Mouse (Mus musculus) adrenal gland, postnatal 36 days (tissue): ENCODE measurements at regions not wholly inside any gene's neighbourhood (a gene's known extent, or its start where the extent isn't known, plus 50 kb on each side); places are given as distances from the start of the nearest gene placed in this dataset.

Experiments
- DNase-seq, 2 experiments: peaks; one replicate each; pipeline ENCODE4 v3.0.0; 2021; ENCODE audit warnings: mixed read lengths in 1 of 2

GRCm38 (mm10) chr6:117237096-117237495 lies 68.8 kb downstream of the Cxcl12 start:
- no peak for DNase-seq

GRCm38 (mm10) chr6:117241206-117241605 lies 72.9 kb downstream of the Cxcl12 start:
- no peak for DNase-seq

GRCm38 (mm10) chr6:117245398-117245797 lies 77.1 kb downstream of the Cxcl12 start:
- no peak for DNase-seq

GRCm38 (mm10) chr6:117245849-117246248 lies 77.5 kb downstream of the Cxcl12 start:
- no peak for DNase-seq

GRCm38 (mm10) chr6:117249230-117249921 lies 81.0 kb downstream of the Cxcl12 start:
- peak; percentile 59 to 63 for DNase-seq

- no peak for DNase-seq
Measured at GRCm38 (mm10) chr6:117250051-117250450, 81.7 kb downstream of the Cxcl12 start.

- DNase-seq, result no peak
Measured at GRCm38 (mm10) chr6:117251383-117251925, 83.1 kb downstream of the Cxcl12 start.

GRCm38 (mm10) chr6:117252361-117252760 lies 84.0 kb downstream of the Cxcl12 start:
- no peak for DNase-seq

GRCm38 (mm10) chr6:117253036-117253435 lies 84.7 kb downstream of the Cxcl12 start:
- DNase-seq, result no peak

GRCm38 (mm10) chr6:117253586-117254330 lies 85.4 kb downstream of the Cxcl12 start:
- no peak for DNase-seq

- DNase-seq, result peak; percentile 80
Measured at GRCm38 (mm10) chr6:117254620-117255228, 86.4 kb downstream of the Cxcl12 start.

- no peak for DNase-seq
Measured at GRCm38 (mm10) chr6:117255399-117256098, 87.2 kb downstream of the Cxcl12 start.

- no peak for DNase-seq
Measured at GRCm38 (mm10) chr6:117256099-117256471, 87.8 kb downstream of the Cxcl12 start.

GRCm38 (mm10) chr6:117257591-117257990 lies 89.3 kb downstream of the Cxcl12 start:
- DNase-seq, result no peak

GRCm38 (mm10) chr6:117267906-117268305 lies 99.6 kb downstream of the Cxcl12 start:
- DNase-seq, result no peak

GRCm38 (mm10) chr6:117268376-117268775 lies 100.0 kb downstream of the Cxcl12 start:
- DNase-seq, result no peak

- DNase-seq, result no peak
Measured at GRCm38 (mm10) chr6:117270261-117270660, 101.9 kb downstream of the Cxcl12 start.

- DNase-seq, result no peak
Measured at GRCm38 (mm10) chr6:117271562-117272226, 103.4 kb downstream of the Cxcl12 start.

- DNase-seq, result no peak
Measured at GRCm38 (mm10) chr6:117272227-117272955, 104.1 kb downstream of the Cxcl12 start.

GRCm38 (mm10) chr6:117275915-117276314 lies 107.6 kb downstream of the Cxcl12 start:
- no peak for DNase-seq

- no peak for DNase-seq
Measured at GRCm38 (mm10) chr6:117276850-117277249, 108.5 kb downstream of the Cxcl12 start.
